Mouse (Mus musculus): Measurements from ENCODE around the gene Gm10837. TPM values are rescaled to one million over a fixed set of nuclear protein-coding genes. Genes with fewer than 3 reads are reported as not detected.

Gm10837 gene
- polyA plus RNA-seq (2015; fragmentation: Nextera tagmentation; extraction: Ambion mirVana), result 0.57 and 0.63 TPM in 2 replicates

- 0 out of 2 replicates have a peak within 1 kb of the TSS, but pooled peaks have one; percentile 10 for H3K9ac ChIP-seq (replicated peaks)
- H3K9me3 ChIP-seq, result no peaks in the 10 kb centered on the region
- no peaks in the 10 kb centered on the region for H3K36me3 ChIP-seq
- peak within 1 kb of the TSS; percentile 28 for H3K4me3 ChIP-seq
- H3K4me1 ChIP-seq, result peaks cover 13% of the 10 kb centered on the region
- 4% methylated on average over 47 of the region's 51 CpGs for WGBS
- H3K4me2 ChIP-seq (replicated peaks), result peak within 1 kb of the TSS; percentile 46
- ATAC-seq (replicated peaks), result peak; percentile 76
- H3K27me3 ChIP-seq, result peaks cover 53% of the 10 kb centered on the region
- peak within 1 kb of the TSS; percentile 68 for H3K27ac ChIP-seq (replicated peaks)
Measured at GRCm38 (mm10) chr14:122490441-122491328, at the start of gene Gm10837. TSS of gene Gm10837 (plus strand) at chr14:122490586.

GRCm38 (mm10) chr14:122449601-122450495 lies 40.5 kb upstream of the Gm10837 start:
- H3K27ac ChIP-seq (replicated peaks), result peak overlapping the region; percentile 74
- H3K4me1 ChIP-seq, result peaks cover 40% of the 10 kb centered on the region
- ATAC-seq (replicated peaks), result no peak
- no peaks in the 10 kb centered on the region for H3K36me3 ChIP-seq
- H3K4me3 ChIP-seq, result peak overlapping the region; percentile 42
- H3K9ac ChIP-seq (replicated peaks), result peak overlapping the region; percentile 32
- H3K27me3 ChIP-seq, result peaks cover 31% of the 10 kb centered on the region
- no peaks in the 10 kb centered on the region for H3K9me3 ChIP-seq
- peak overlapping the region; percentile 62 for H3K4me2 ChIP-seq (replicated peaks)
- 4% methylated on average over 29 of the region's 29 CpGs for WGBS

GRCm38 (mm10) chr14:122450496-122451382 lies 39.6 kb upstream of the Gm10837 start, which contains the start of gene Gm5089:
TSS of gene Gm5089 (minus strand) at chr14:122451115.
- Histone ChIP-seq H3K4me1 (peaks cover 46% of the 10 kb centered on the region), H3K27me3 (peaks cover 37% of the 10 kb centered on the region), H3K4me3 (peak within 1 kb of the TSS; percentile 42), H3K9ac (replicated peaks) (peak within 1 kb of the TSS; percentile 32), H3K4me2 (replicated peaks) (peak within 1 kb of the TSS; percentile 62), H3K9me3 (no peaks in the 10 kb centered on the region), H3K27ac (replicated peaks) (peak within 1 kb of the TSS; percentile 74), H3K36me3 (no peaks in the 10 kb centered on the region)
- peak; percentile 52 for ATAC-seq (replicated peaks)
- under 1% methylated on average over 59 of the region's 59 CpGs for WGBS

- Histone ChIP-seq H3K27me3 (peaks cover 37% of the 10 kb centered on the region), H3K9ac (replicated peaks) (no peak overlapping the region), H3K4me1 (peaks cover 49% of the 10 kb centered on the region), H3K27ac (replicated peaks) (peak overlapping the region; percentile 74; the same call in 1 of the 2 replicates), H3K36me3 (no peaks in the 10 kb centered on the region), H3K4me3 (no peak overlapping the region), H3K9me3 (no peaks in the 10 kb centered on the region), H3K4me2 (replicated peaks) (no peak overlapping the region)
- 56% methylated on average over 5 of the region's 5 CpGs for WGBS
- ATAC-seq (replicated peaks), result no peak
Measured at GRCm38 (mm10) chr14:122451551-122452145, 38.7 kb upstream of the Gm10837 start.

GRCm38 (mm10) chr14:122452701-122453387 lies 37.5 kb upstream of the Gm10837 start:
- Histone ChIP-seq H3K4me2 (replicated peaks) (peak overlapping the region; percentile 46), H3K4me1 (peaks cover 49% of the 10 kb centered on the region), H3K27me3 (peaks cover 34% of the 10 kb centered on the region), H3K4me3 (no peak overlapping the region; the same call in 1 of the 2 replicates), H3K27ac (replicated peaks) (peak overlapping the region; percentile 76), H3K36me3 (no peaks in the 10 kb centered on the region), H3K9ac (replicated peaks) (no peak overlapping the region), H3K9me3 (no peaks in the 10 kb centered on the region)
- 6% methylated on average over 13 of the region's 13 CpGs for WGBS
- ATAC-seq (replicated peaks), result 0 out of 2 replicates have a peak, but pooled peaks have one; percentile 5

- H3K4me2 ChIP-seq (replicated peaks), result peak overlapping the region; percentile 46
- peaks cover 49% of the 10 kb centered on the region for H3K4me1 ChIP-seq
- peak overlapping the region; percentile 76 for H3K27ac ChIP-seq (replicated peaks)
- H3K9ac ChIP-seq (replicated peaks), result 0 out of 2 replicates have a peak overlapping the region, but pooled peaks have one; percentile 17
- WGBS, result under 1% methylated on average over 32 of the region's 32 CpGs
- peaks cover 34% of the 10 kb centered on the region for H3K27me3 ChIP-seq
- peak; percentile 75 for ATAC-seq (replicated peaks)
- H3K9me3 ChIP-seq, result no peaks in the 10 kb centered on the region
- H3K4me3 ChIP-seq, result peak overlapping the region; percentile 24
- H3K36me3 ChIP-seq, result no peaks in the 10 kb centered on the region
Measured at GRCm38 (mm10) chr14:122453388-122453995, 36.9 kb upstream of the Gm10837 start.

GRCm38 (mm10) chr14:122453996-122454738 lies 36.2 kb upstream of the Gm10837 start:
- WGBS, result 5% methylated on average over 12 of the region's 12 CpGs
- Histone ChIP-seq H3K27me3 (peaks cover 34% of the 10 kb centered on the region), H3K36me3 (no peaks in the 10 kb centered on the region), H3K4me1 (peaks cover 49% of the 10 kb centered on the region), H3K9ac (replicated peaks) (no peak overlapping the region), H3K4me3 (no peak overlapping the region; the same call in 1 of the 2 replicates), H3K9me3 (no peaks in the 10 kb centered on the region), H3K4me2 (replicated peaks) (peak overlapping the region; percentile 46), H3K27ac (replicated peaks) (peak overlapping the region; percentile 76)
- peak; percentile 35; the same call in 1 of the 2 replicates for ATAC-seq (replicated peaks)

- Histone ChIP-seq H3K27me3 (peaks cover 32% of the 10 kb centered on the region), H3K9ac (replicated peaks) (no peak overlapping the region), H3K4me1 (peaks cover 51% of the 10 kb centered on the region), H3K9me3 (no peaks in the 10 kb centered on the region), H3K36me3 (no peaks in the 10 kb centered on the region), H3K4me3 (no peak overlapping the region), H3K4me2 (replicated peaks) (no peak overlapping the region), H3K27ac (replicated peaks) (peak overlapping the region; percentile 74)
- WGBS, result 23% methylated on average over 10 of the region's 10 CpGs
- ATAC-seq (replicated peaks), result no peak
Measured at GRCm38 (mm10) chr14:122454901-122455561, 35.4 kb upstream of the Gm10837 start.

- Histone ChIP-seq H3K9me3 (no peaks in the 10 kb centered on the region), H3K36me3 (no peaks in the 10 kb centered on the region), H3K4me1 (peaks cover 45% of the 10 kb centered on the region), H3K4me3 (no peak overlapping the region), H3K27ac (replicated peaks) (peak overlapping the region; percentile 74; the same call in 1 of the 2 replicates), H3K27me3 (peaks cover 35% of the 10 kb centered on the region), H3K4me2 (replicated peaks) (no peak overlapping the region), H3K9ac (replicated peaks) (no peak overlapping the region)
- ATAC-seq (replicated peaks), result no peak
- 14% methylated on average over 4 of the region's 4 CpGs for WGBS
Measured at GRCm38 (mm10) chr14:122455562-122455958, 34.8 kb upstream of the Gm10837 start.
